Mouse (Mus musculus): ENCODE results near the gene Hsd17b2. TPM values are rescaled to one million over a fixed set of nuclear protein-coding genes. Genes with fewer than 3 reads are reported as not detected.

Hsd17b2 gene
- total RNA-seq, 2 experiments from 2014 or later: not detected

Other genes starting within 250 kb of the Hsd17b2 start
- 1 to 10 TPM; 4.3 to 6.4 TPM for gene Plcg2, start 203.6 kb upstream of the Hsd17b2 start, total RNA-seq (2021)
- 1 to 10 TPM; 1.7 to 3.6 TPM for gene Sdr42e1, start 28.2 kb upstream of the Hsd17b2 start, total RNA-seq (2021)
- gene Mphosph6, start 100.0 kb downstream of the Hsd17b2 start, total RNA-seq (2021): 10 to 100 TPM; 13.2 to 16.9 TPM

All from adrenal gland, adult 18-20 months (tissue).